Mouse (Mus musculus) hindbrain, postnatal 0 days (tissue): ENCODE results near the gene Ap3m1. TPM values are rescaled to one million over a fixed set of nuclear protein-coding genes. Genes with fewer than 3 reads are reported as not detected.

Source experiments
- ATAC-seq: fragments of 200-750 bp; cut with Nextera tagmentation; 2 replicates; pipeline ENCODE4 v1.8.0; 2017; ENCODE audit warnings: mild to moderate bottlenecking, moderate TSS enrichment, moderate library complexity
- DNase-seq: peaks from one replicate; pipeline ENCODE4 v3.0.0-alpha.2; 2015; ENCODE audit warnings: low spot score
- H3K27ac ChIP-seq: fragments of 300-500 bp; sonication (generic); 2 replicates; pipeline ENCODE4 v1.5.1; 2014; ENCODE audit warnings: mild to moderate bottlenecking
- H3K27me3 ChIP-seq: fragments of 300-500 bp; sonication (generic); 2 replicates; pipeline ENCODE4 v1.6.1; 2014; ENCODE audit warnings: low read length, mixed read lengths; ENCODE audit not compliant: insufficient read depth
- H3K36me3 ChIP-seq: fragments of 300-500 bp; sonication (generic); 2 replicates; pipeline ENCODE4 v1.6.1; 2014; ENCODE audit warnings: low read length, mixed read lengths; ENCODE audit not compliant: insufficient read depth
- H3K4me1 ChIP-seq: fragments of 300-500 bp; sonication (generic); 2 replicates; pipeline ENCODE4 v1.6.1; 2014; ENCODE audit warnings: antibody characterized with exemption, low read length, mixed read lengths; ENCODE audit not compliant: insufficient read depth
- H3K4me2 ChIP-seq: fragments of 300-500 bp; sonication (generic); 2 replicates; pipeline ENCODE4 v1.6.1; 2014; ENCODE audit warnings: low read depth, mild to moderate bottlenecking, low read length, moderate library complexity, mixed read lengths
- H3K4me3 ChIP-seq: fragments of 300-500 bp; sonication (generic); 2 replicates; pipeline ENCODE4 v1.5.1; 2014; ENCODE audit warnings: low read length
- H3K9ac ChIP-seq: fragments of 300-500 bp; sonication (generic); replicated peaks from 2 replicates; pipeline ENCODE4 v1.6.1; 2014; ENCODE audit warnings: mild to moderate bottlenecking, low read length, moderate library complexity, mixed read lengths
- H3K9me3 ChIP-seq: fragments of 300-500 bp; sonication (generic); 2 replicates; pipeline ENCODE4 v1.6.1; 2016; ENCODE audit warnings: low read length, mixed read lengths
- CTCF ChIP-seq: IDR thresholded peaks from 2 replicates; pipeline ENCODE4 v1.5.1; 2016; ENCODE audit warnings: antibody characterized with exemption, control low read depth, low read depth
- WGBS: fragments of 180-500 bp; shearing (Covaris S2); extraction: QIAGEN DNeasy Blood & Tissue Kit; methylation state at CpG from one replicate; pipeline ENCODE4 v1.1.7; 2014; 5-methylcytosine and 5-hydroxymethylcytosine counted together
- polyA plus RNA-seq: library from polyadenylated mRNA; unstranded; fragments of >200 nt; fragmentation: Nextera tagmentation; extraction: Ambion mirVana; gene quantifications from 2 replicates; pipeline ENCODE4 v1.2.1, GENCODE M21; 2015
- total RNA-seq: library from RNA; depleted of rRNA; stranded (reverse); fragments of >200 nt; gene quantifications from 2 replicates; pipeline ENCODE4 v1.2.3, GENCODE M21; 2014; rRNA removed

Ap3m1 gene
- total and polyA plus RNA-seq, 2 experiments from 2014 or later: 55.2 to 58.2 TPM

GRCm38 (mm10) chr14:20994475-20994874 is 57.8 kb downstream of the Ap3m1 start:
- Histone ChIP-seq H3K4me2 (no peak overlapping the region), H3K27ac (no peak overlapping the region), H3K4me3 (no peak overlapping the region), H3K27me3 (no peaks in the 10 kb centered on the region), H3K4me1 (no peaks in the 10 kb centered on the region), H3K9ac (no peak overlapping the region), H3K36me3 (no peaks in the 10 kb centered on the region), H3K9me3 (no peaks in the 10 kb centered on the region)
- DNase-seq (peak; percentile 18), ATAC-seq (no peak)
- TF ChIP-seq CTCF: 0 out of 2 replicates have a peak, but pooled peaks have one; percentile 2
- 60% methylated on average over 3 of the region's 3 CpGs for WGBS

GRCm38 (mm10) chr14:20993067-20993691 is 59.1 kb downstream of the Ap3m1 start:
- DNase-seq: peak; percentile 81
- peak; percentile 83 for TF ChIP-seq CTCF
- ATAC-seq: 0 out of 2 replicates have a peak, but pooled peaks have one; percentile 38

GRCm38 (mm10) chr14:20991492-20991891 is 60.8 kb downstream of the Ap3m1 start:
- Histone ChIP-seq H3K4me2 (no peak overlapping the region), H3K4me3 (no peak overlapping the region), H3K9me3 (no peaks in the 10 kb centered on the region), H3K9ac (no peak overlapping the region), H3K27ac (no peak overlapping the region), H3K27me3 (no peaks in the 10 kb centered on the region), H3K36me3 (no peaks in the 10 kb centered on the region), H3K4me1 (no peaks in the 10 kb centered on the region)
- DNase-seq (no peak), ATAC-seq (no peak)
- WGBS: 94% methylated on average over 1 of the region's 1 CpGs
- TF ChIP-seq CTCF: no peak

More at GRCm38 (mm10) chr14:20993067-20993691, 59.1 kb downstream of the Ap3m1 start:
- Histone ChIP-seq H3K27ac (no peak overlapping the region), H3K4me1 (no peaks in the 10 kb centered on the region), H3K4me3 (no peak overlapping the region), H3K4me2 (no peak overlapping the region), H3K36me3 (no peaks in the 10 kb centered on the region), H3K9ac (no peak overlapping the region), H3K27me3 (no peaks in the 10 kb centered on the region), H3K9me3 (no peaks in the 10 kb centered on the region)
- WGBS: 43% methylated on average over 3 of the region's 3 CpGs

DNA sequence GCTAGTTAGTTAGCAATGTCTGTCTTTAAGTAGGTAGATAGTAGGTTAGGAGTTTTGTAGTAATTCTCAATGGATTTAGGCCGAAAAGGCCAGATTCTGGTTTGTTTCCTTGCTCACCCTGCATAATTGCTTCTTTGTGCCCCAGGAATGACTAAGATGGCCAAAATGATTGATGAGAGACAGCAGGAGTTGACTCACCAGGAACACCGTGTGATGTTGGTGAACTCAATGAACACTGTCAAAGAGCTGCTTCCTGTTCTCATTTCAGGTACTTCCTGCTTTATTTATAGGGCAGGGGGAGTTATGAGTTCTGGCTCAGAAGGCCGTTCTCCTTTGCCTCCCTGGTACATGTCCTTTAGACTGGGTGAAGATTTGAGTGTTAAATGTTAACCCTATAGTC is 66.8 kb downstream of the Ap3m1 start:
- H3K27me3 ChIP-seq: no peaks in the 10 kb centered on the region
- H3K4me2 ChIP-seq: no peak overlapping the region
- no peak for TF ChIP-seq CTCF
- WGBS: 54% methylated on average over 3 of the region's 3 CpGs
- no peaks in the 10 kb centered on the region for H3K4me1 ChIP-seq
- no peak for DNase-seq
- no peak for ATAC-seq
- H3K27ac ChIP-seq: no peak overlapping the region
- H3K9ac ChIP-seq: no peak overlapping the region
- H3K9me3 ChIP-seq: no peaks in the 10 kb centered on the region
- no peak overlapping the region for H3K4me3 ChIP-seq
- H3K36me3 ChIP-seq: no peaks in the 10 kb centered on the region

DNA sequence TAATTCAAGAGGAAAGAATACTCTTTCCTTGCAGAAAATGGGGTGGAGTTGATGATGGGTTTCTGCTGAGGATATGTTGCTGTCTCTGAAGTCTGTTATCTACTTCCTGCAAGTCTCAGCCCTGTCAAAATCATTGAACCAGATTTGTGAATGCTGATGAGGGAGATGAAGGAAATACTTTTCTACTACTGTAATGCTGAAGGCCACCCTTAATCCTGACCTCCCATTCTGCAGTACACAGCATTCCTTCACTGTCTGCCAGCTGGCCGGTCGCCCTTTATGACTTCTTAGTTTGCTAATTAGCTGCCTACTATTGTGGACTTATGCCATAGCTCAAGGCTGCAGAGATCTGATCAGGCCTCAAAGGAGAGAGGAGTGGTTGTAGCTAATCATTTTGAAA is 68.5 kb downstream of the Ap3m1 start:
- 46% methylated on average over 2 of the region's 2 CpGs for WGBS

More for the DNA sequence above, 68.5 kb downstream of the Ap3m1 start:
- H3K9ac ChIP-seq: no peak overlapping the region
- H3K4me3 ChIP-seq: no peak overlapping the region
- H3K4me1 ChIP-seq: no peaks in the 10 kb centered on the region
- H3K36me3 ChIP-seq: no peaks in the 10 kb centered on the region
- H3K9me3 ChIP-seq: no peaks in the 10 kb centered on the region
- TF ChIP-seq CTCF: no peak
- ATAC-seq: peak; percentile 66
- H3K27me3 ChIP-seq: no peaks in the 10 kb centered on the region
- H3K27ac ChIP-seq: no peak overlapping the region
- no peak overlapping the region for H3K4me2 ChIP-seq
- peak; percentile 69 for DNase-seq

Other genes starting within 250 kb of the Ap3m1 start
- gene Plau, start 215.8 kb downstream of the Ap3m1 start, total RNA-seq: 1.2 and 1.4 TPM in 2 replicates
- gene Plau, start 215.8 kb downstream of the Ap3m1 start, polyA plus RNA-seq: 0.26 and 0.39 TPM in 2 replicates
- gene Vcl, start 123.1 kb downstream of the Ap3m1 start, total RNA-seq: 24.3 and 26.5 TPM in 2 replicates
- gene Vcl, start 123.1 kb downstream of the Ap3m1 start, polyA plus RNA-seq: 9.8 and 10.4 TPM in 2 replicates
- 21.4 and 27.4 TPM in 2 replicates for gene Adk, start 66 bp upstream of the Ap3m1 start, total RNA-seq
- 63.5 and 65.2 TPM in 2 replicates for gene Adk, start 66 bp upstream of the Ap3m1 start, polyA plus RNA-seq